Mouse (Mus musculus) skeletal muscle tissue, postnatal 0 days (tissue): ENCODE measurements around the gene Lrrc31. TPM values are rescaled to one million over a fixed set of nuclear protein-coding genes. Genes with fewer than 3 reads are reported as not detected.

Experiments used
- polyA plus RNA-seq: library from polyadenylated mRNA; unstranded; fragments of >200 nt; fragmentation: Nextera tagmentation; extraction: Ambion mirVana; gene quantifications from 2 replicates; pipeline ENCODE4 v1.2.1, GENCODE M21; 2015

Lrrc31 gene
- not detected in 2 replicates for polyA plus RNA-seq

DNA sequence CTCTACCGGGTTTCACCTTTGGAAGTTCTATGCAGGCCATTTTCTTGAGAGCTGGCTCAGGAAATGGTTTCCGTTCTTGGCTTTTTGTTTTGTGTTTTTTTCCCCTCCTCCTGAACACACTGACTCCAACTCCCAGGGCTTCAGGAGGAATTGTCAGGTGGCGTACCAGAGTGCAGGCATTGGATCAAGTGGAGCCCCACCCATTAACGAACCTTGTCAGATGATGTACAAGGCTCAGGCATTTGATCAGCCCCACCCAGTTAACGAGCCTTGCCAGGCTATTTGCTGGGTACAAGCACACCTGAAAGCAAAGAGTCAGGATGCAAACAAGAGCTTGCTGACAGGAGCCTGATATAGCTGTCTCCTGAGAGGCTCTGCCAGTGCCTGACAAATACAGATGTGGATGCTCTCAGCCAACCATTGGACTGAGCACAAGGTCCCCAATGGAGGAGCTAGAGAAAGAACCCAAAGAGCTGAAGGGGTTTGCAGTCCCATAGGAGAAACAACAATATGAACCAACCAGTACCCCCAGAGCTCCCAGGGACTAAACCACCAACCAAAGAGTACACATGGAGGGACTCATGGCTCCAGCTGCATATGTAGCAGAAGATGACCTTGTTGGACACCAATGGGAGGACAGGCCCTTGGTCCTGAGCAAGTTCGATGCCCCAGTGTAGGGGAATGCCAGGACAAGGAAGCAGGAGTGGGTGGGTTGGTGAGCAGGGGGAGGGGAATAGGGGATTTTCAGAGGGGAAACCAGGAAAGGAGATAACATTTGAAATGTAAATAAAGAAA lies at the start of gene Lrrc31:
Gene Lrrc31 (minus strand): TSS at position 133 of the 795 bp plus-strand sequence.

DNA sequence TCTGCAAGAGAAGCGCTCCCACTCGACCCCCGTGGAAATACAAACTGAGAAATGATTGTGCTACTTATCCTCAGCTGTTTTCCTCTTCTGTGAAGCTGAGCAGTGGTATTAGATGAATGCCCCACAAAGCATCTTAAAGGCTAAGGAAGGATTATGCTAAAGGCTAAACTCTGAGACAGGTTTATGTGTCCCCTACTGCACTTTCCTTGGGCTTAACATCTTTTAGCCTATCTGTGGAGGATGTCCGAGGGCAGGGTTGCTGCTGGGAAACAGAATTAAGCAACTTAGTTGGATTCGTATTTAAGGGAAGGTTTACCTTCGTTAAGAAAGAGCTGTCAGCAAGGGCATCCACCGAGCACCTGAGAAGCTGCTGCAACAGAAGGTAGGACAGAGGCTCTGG lies 46.4 kb upstream of the Lrrc31 start, which contains the start of gene Samd7:
Gene Samd7 (plus strand): TSS at position 288 of the 400 bp plus-strand sequence.

DNA sequence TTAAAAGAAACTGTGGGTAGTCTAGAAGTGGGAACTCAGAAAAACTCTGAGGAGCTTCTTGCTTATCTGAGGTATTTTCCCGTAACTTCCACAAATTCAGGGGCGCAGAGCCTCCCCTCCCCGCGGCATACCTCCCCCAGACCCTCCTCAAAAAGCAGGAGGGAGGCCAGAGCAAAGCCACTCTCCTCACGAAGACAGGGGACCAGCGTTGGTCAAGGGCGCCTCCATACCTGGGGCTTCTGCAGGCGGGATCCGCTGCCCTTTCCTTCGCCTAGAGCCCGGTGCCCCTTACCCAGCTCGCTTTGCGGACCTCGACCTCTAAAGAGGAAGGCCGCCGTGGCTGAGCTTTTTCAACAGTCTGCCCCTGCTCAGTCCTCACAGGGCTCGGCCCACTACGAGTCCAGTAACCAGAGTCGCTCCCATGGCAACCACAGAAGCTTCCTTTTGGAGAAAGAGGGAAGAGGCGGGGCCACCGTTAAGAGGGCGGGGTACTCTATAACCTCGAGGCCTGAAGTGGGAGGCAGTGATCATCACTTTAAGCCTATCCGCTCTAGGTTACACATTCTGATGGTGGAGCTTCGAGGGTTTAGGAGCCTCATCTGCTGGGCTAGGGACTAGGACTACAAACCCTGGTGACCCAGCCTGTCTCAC lies 52.1 kb downstream of the Lrrc31 start, which contains the start of gene Lrrc34:
Gene Lrrc34 (minus strand): TSS at position 430 of the 651 bp plus-strand sequence.

DNA sequence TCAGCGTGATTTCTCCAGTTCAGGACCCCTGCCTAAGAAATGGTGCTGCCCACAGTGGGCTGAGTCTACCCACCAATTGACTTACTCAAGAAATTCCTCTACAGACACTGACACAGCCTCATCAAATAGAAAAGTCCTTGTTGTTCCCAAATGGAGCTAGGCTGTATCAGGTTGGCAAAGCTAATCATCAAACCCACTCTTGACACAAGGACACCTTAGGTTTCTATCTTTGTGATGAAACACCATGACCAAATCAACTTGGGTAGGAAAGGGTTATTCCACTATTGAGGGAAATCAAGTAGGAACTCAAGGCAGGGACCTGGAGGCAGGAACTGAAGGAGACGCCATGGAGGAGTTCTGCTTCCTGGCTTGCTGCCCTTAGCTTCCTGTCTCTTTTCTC lies 55.4 kb downstream of the Lrrc31 start, which contains the start of gene Lrriq4:
Gene Lrriq4 (plus strand): TSS at position 301 of the 400 bp plus-strand sequence.

Other genes starting within 250 kb of the Lrrc31 start
- 3.3 and 4.1 TPM in 2 replicates for gene Mecom, start 151.8 kb downstream of the Lrrc31 start, polyA plus RNA-seq
- 0.06 TPM in 1 of 2 replicates, not detected in the other for gene Actrt3, start 99.9 kb downstream of the Lrrc31 start, polyA plus RNA-seq
- gene Mynn, start 97.8 kb downstream of the Lrrc31 start, polyA plus RNA-seq: 15.4 and 16.0 TPM in 2 replicates
- gene Lrriq4, start 55.3 kb downstream of the Lrrc31 start, polyA plus RNA-seq: not detected in 2 replicates
- 0.11 and 0.22 TPM in 2 replicates for gene Lrrc34, start 52.0 kb downstream of the Lrrc31 start, polyA plus RNA-seq
- 0.96 and 1.0 TPM in 2 replicates for gene Samd7, start 46.5 kb upstream of the Lrrc31 start, polyA plus RNA-seq
- 116 and 119 TPM in 2 replicates for gene Sec62, start 93.0 kb upstream of the Lrrc31 start, polyA plus RNA-seq
- gene Gpr160, start 156.1 kb upstream of the Lrrc31 start, polyA plus RNA-seq: 3.2 and 6.2 TPM in 2 replicates